Mouse (Mus musculus) kidney, embryonic 14.5 days (tissue): Measurements from ENCODE around the gene Acadm. TPM values are rescaled to one million over a fixed set of nuclear protein-coding genes. Genes with fewer than 3 reads are reported as not detected.

ENCODE experiments used
- ATAC-seq: fragments of 200-750 bp; cut with Nextera tagmentation; 2 replicates; pipeline ENCODE4 v1.8.0; 2017; ENCODE audit warnings: moderate number of reproducible peaks, mild to moderate bottlenecking, moderate TSS enrichment, moderate library complexity; ENCODE audit not compliant: low FRiP score, low TSS enrichment
- H3K27ac ChIP-seq: fragments of 300-500 bp; sonication (generic); 2 replicates; pipeline ENCODE4 v1.5.1; 2014; ENCODE audit warnings: low read depth, mild to moderate bottlenecking, low read length, moderate library complexity, mixed read lengths
- H3K27me3 ChIP-seq: fragments of 300-500 bp; sonication (generic); 2 replicates; pipeline ENCODE4 v1.6.1; 2014; ENCODE audit warnings: mild to moderate bottlenecking, low read length; ENCODE audit not compliant: control insufficient read depth, insufficient read depth
- H3K36me3 ChIP-seq: fragments of 300-500 bp; sonication (generic); 2 replicates; pipeline ENCODE4 v1.6.1; 2014; ENCODE audit warnings: low read length, mixed read lengths; ENCODE audit not compliant: control insufficient read depth, insufficient read depth
- H3K4me1 ChIP-seq: fragments of 300-500 bp; sonication (generic); 2 replicates; pipeline ENCODE4 v1.6.1; 2014; ENCODE audit warnings: low read length, mixed read lengths; ENCODE audit not compliant: control insufficient read depth, insufficient read depth
- H3K4me2 ChIP-seq: fragments of 300-500 bp; sonication (generic); replicated peaks from 2 replicates; pipeline ENCODE4 v1.6.1; 2014; ENCODE audit warnings: low read depth, mild to moderate bottlenecking, low read length
- H3K4me3 ChIP-seq: fragments of 300-500 bp; sonication (generic); 2 replicates; pipeline ENCODE4 v1.5.1; 2014; ENCODE audit warnings: mild to moderate bottlenecking, low read length
- H3K9ac ChIP-seq: fragments of 300-500 bp; sonication (generic); 2 replicates; pipeline ENCODE4 v1.6.1; 2014; ENCODE audit warnings: low read depth, mild to moderate bottlenecking, low read length, moderate library complexity
- H3K9me3 ChIP-seq: fragments of 300-500 bp; sonication (generic); 2 replicates; pipeline ENCODE4 v1.6.1; 2016; ENCODE audit warnings: low read length; ENCODE audit not compliant: control insufficient read depth
- WGBS: fragments of 180-500 bp; shearing (Covaris S2); extraction: QIAGEN DNeasy Blood & Tissue Kit; methylation state at CpG from one replicate; pipeline ENCODE4 v1.1.7; 2014; 5-methylcytosine and 5-hydroxymethylcytosine counted together
- polyA plus RNA-seq: library from polyadenylated mRNA; unstranded; fragments of >200 nt; fragmentation: Nextera tagmentation; extraction: Ambion mirVana; gene quantifications from 2 replicates; pipeline ENCODE4 v1.2.1, GENCODE M21; 2014

The Acadm gene
- polyA plus RNA-seq, 1 experiment from 2014 or later = 81.1 TPM

DNA sequence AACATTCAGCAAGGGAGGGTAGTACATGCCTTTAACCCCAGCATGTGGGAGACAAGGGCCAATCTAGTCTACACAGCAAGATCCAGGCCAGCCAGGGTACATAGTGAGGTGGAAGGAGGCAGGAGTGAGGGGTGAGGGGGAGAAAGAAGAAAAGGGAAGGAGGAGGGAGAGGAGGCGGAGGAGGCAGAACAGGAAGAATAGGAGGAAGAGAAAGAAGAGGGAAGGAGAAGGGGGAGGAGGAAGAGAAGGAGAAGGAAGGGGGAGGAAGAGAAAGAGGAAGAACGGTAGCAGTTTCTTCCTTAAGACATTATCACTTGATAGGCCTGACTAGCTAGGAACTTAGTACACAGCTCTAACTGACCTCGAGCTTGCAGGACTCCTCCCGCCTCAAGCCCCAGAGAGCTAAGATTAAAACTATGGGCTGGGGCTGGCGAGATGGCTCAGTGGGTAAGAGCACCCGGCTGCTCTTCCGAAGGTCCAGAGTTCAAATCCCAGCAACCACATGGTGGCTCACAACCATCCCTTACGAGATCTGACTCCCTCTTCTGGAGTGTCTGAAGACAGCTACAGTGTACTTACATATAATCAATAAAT lies 55.1 kb downstream of the Acadm start:
- no peaks in the 10 kb centered on the region for H3K27me3 ChIP-seq
- H3K4me3 ChIP-seq = no peak overlapping the region
- no peaks in the 10 kb centered on the region for H3K36me3 ChIP-seq
- no peaks in the 10 kb centered on the region for H3K9me3 ChIP-seq
- no peak overlapping the region for H3K27ac ChIP-seq
- no peak for ATAC-seq
- no peak overlapping the region for H3K4me2 ChIP-seq
- H3K4me1 ChIP-seq = 0 out of 2 replicates have a peak, but pooled peaks cover 4% of the 10 kb centered on the region
- 81% methylated on average over 7 of the region's 8 CpGs for WGBS
- no peak overlapping the region for H3K9ac ChIP-seq

DNA sequence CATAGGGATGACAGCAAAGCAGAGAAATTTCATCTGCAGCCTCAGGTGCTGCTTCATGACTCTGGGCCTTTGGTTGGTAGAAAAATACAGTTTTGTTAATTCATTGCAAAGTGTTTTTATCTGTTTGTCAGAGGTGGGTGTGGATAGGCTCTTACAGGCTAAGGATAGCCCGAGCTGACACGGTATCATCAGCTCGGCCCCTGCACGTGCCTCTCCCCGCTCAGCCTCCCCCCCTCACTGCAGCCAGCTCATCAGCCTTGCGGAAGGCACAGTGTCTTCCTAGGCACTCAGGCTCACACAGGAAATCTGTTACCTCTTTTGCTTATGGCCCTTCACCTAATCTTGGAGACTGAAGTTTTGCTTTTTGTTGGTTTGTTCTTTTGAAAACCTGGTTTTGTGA lies 56.3 kb downstream of the Acadm start:
- H3K4me3 ChIP-seq = no peak overlapping the region
- WGBS = 77% methylated on average over 6 of the region's 6 CpGs
- no peak overlapping the region for H3K27ac ChIP-seq
- no peak overlapping the region for H3K9ac ChIP-seq
- H3K4me1 ChIP-seq = 0 out of 2 replicates have a peak, but pooled peaks cover 4% of the 10 kb centered on the region
- H3K4me2 ChIP-seq = no peak overlapping the region
- no peaks in the 10 kb centered on the region for H3K9me3 ChIP-seq
- H3K27me3 ChIP-seq = no peaks in the 10 kb centered on the region
- no peaks in the 10 kb centered on the region for H3K36me3 ChIP-seq
- ATAC-seq = no peak

DNA sequence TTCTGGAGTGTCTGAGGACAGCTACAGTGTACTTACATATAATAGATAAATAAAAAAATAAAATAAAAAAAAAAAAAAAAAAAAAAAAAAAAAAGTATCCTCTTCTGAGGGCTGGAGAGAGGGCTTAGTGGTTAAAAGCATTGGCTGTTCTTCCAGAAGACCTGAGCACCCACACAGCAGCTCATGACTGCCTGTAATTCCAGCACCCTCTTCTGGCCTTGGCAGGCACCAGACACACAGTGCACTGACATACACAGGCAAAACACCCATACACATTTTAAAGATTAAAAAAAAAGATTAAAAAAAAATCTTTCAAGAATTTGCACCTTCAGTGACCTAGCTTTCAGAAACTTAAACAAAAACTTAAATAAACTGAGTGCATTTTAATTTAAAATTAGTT lies 58.1 kb downstream of the Acadm start:
- Histone ChIP-seq H3K4me3 (no peak overlapping the region), H3K9me3 (no peaks in the 10 kb centered on the region), H3K4me1 (0 out of 2 replicates have a peak, but pooled peaks cover 4% of the 10 kb centered on the region), H3K4me2 (no peak overlapping the region), H3K9ac (no peak overlapping the region), H3K27me3 (no peaks in the 10 kb centered on the region), H3K27ac (no peak overlapping the region), H3K36me3 (no peaks in the 10 kb centered on the region)
- ATAC-seq = no peak

Other genes starting within 250 kb of the Acadm start
- 51.6 and 63.8 TPM in 2 replicates for gene St6galnac3, start 219.5 kb downstream of the Acadm start, polyA plus RNA-seq
- gene Asb17, start 100.4 kb downstream of the Acadm start, polyA plus RNA-seq = not detected in 2 replicates
- 0.17 and 0.35 TPM in 2 replicates for gene Msh4, start 38.5 kb downstream of the Acadm start, polyA plus RNA-seq
- gene Rabggtb, start 31.6 kb downstream of the Acadm start, polyA plus RNA-seq = 62.5 and 68.2 TPM in 2 replicates
- 0.44 and 0.81 TPM in 2 replicates for gene Slc44a5, start 28.8 kb upstream of the Acadm start, polyA plus RNA-seq